Mouse (Mus musculus) retina, adult 2 months (tissue): ENCODE measurements at regions not wholly inside any gene's neighbourhood (a gene's known extent, or its start where the extent isn't known, plus 50 kb on each side); places are given as distances from the start of the nearest gene placed in this dataset.

Experiments used
- DNase-seq: peaks from one replicate; pipeline ENCODE4 v3.0.0-alpha.2; 2012; ENCODE audit warnings: low read depth, low spot score

GRCm38 (mm10) chr13:92973791-92974190, 129.2 kb downstream of the Mtx3 start:
- no peak for DNase-seq

- DNase-seq: peak; percentile 40
Observed at GRCm38 (mm10) chr13:92986719-92987553, 142.4 kb downstream of the Mtx3 start.

DNA sequence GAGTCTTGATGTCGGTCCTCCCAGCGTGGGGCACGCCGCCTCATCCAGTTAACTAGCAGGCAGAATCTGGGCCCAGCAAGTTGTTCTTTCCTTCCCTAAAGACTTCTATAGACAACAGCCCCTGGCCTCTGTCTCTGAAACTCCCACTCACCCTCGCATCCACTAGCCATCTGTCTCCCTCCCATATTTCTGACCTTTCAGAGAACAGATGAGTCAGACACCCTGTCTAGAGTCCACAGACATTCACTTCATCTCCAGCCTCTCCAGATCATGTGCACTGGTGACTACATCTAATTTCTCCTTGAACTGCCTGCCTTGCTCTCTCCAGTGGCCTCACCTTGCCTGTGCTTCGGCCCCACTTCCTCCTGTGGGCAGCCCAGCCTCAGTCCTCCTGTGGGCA, 143.1 kb downstream of the Mtx3 start:
- DNase-seq: no peak

DNA sequence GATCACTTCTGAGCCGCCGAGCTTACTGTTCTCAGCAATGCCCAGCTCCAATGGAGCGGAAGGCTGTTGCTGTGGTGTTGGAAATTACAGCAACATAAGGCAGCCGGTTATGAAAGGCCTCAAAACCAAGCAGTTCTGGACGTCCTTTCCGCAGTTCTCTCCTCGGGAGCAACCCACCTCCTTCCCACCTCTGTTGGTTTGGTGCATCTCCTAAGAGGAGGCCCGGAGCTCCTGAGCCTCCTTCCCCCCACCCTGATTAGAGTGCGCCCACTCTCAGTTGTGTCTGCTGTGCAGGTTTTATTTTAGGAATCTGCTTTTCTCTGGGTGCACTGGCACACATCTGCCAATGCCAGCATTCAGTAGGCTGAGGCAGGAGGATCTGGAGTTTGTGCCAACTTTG, 144.0 kb downstream of the Mtx3 start:
- no peak for DNase-seq

DNA sequence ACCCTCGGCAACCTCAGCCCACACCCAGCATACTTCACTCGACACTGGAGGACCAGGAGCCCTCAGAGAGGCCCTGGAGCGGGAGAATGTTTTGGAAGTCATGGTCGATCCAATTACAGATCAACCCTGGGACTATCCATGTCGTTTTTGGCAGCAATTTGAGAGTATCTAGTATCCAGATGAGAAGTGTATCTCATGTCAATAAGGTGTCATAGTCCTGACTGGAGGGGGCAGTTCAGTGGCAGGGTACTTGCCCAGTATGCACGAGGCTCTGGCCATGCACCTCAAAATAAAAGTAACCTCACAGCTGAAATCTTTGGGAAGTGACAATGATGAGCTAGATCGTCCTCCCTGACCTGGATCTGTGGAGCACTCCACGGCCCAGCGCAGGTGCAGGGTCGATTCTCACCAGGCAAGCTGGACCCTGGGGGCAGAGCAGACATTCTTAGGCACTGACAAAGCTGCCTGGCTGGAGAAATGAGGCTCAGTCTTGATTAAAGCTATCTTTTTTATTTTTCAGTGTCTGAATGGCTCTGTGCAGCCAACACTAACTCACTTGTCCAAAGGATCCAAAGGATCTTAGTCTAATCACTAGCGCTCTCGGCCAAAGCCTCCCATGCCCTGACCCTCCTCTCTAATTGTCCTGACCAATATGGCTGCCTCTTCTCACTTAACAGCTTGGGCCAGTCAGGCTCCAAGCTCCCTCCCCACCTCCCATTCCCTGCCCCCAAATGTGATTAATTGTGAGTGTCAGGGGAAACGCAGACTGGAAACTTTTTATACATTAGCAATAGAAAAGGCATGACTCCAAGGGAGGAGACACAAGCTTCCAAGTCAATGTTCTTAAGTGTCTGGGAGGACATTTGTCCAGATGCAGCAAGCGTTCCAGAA, 146.0 kb downstream of the Mtx3 start:
- DNase-seq: no peak
